Mouse (Mus musculus): Measurements from ENCODE around the gene Tspan17.

Gene Tspan17

DNA sequence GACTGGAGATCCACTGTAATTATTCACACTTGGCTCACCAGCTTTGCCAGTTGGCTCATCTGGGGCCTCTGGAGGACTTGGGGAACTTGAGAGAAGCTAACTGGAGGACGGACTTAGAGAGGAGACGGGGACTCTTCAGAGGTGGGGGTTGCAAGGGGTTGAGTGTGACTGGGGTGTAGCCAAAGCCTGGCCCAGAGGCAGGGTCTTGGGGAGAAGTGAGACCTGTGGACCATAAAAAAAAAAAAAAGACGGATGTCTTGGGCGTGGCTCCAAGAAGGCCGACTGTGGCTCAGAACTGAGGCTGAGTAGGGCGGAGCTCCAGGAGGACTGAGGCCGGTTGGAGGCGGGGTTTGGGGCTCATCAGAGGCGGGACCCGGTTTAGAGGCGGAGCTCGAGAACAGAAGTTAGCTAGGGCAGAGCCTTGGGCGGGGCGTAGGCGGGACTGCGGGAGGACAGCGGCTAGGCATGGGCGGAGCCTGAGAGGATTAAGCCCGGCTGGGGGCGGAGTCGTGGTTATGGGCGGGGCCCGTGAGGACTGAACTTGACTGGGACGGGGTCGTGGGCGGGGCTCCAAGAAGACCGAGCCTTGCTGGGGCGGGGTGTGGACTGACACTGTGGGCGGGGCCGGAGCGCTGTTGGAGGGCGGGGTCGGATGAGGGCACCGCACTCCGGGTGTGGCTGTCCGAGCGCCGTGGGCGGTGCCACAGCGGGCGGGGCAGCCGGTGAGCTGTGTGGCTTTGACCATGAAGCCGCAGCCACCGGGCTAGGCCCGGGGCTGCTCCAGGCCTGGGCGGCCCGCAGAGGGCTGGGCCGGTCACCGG is at the start of gene Tspan17:
Tspan17 (plus strand) TSS at position 638 of the 821 bp plus-strand sequence.
- peak; percentile 58 to 91 for DNase-seq (ENCODE audit: low spot score in 2 of 2)

GRCm38 (mm10) chr13:54746110-54746509 is 43.1 kb upstream of the Tspan17 start:
- no peak for DNase-seq (ENCODE audit: low spot score in 2 of 2)

GRCm38 (mm10) chr13:54746896-54747295 is 42.3 kb upstream of the Tspan17 start:
- DNase-seq (ENCODE audit: low spot score in 2 of 2): no peak

GRCm38 (mm10) chr13:54748190-54748589 is 41.0 kb upstream of the Tspan17 start:
- DNase-seq (ENCODE audit: low spot score in 2 of 2): no peak

- no peak for DNase-seq (ENCODE audit: low spot score in 2 of 2)
These were observed 40.5 kb upstream of the Tspan17 start for GRCm38 (mm10) chr13:54748721-54749060.

- no peak for DNase-seq (ENCODE audit: low spot score in 2 of 2)
These were observed 39.9 kb upstream of the Tspan17 start for GRCm38 (mm10) chr13:54749061-54749863.

DNA sequence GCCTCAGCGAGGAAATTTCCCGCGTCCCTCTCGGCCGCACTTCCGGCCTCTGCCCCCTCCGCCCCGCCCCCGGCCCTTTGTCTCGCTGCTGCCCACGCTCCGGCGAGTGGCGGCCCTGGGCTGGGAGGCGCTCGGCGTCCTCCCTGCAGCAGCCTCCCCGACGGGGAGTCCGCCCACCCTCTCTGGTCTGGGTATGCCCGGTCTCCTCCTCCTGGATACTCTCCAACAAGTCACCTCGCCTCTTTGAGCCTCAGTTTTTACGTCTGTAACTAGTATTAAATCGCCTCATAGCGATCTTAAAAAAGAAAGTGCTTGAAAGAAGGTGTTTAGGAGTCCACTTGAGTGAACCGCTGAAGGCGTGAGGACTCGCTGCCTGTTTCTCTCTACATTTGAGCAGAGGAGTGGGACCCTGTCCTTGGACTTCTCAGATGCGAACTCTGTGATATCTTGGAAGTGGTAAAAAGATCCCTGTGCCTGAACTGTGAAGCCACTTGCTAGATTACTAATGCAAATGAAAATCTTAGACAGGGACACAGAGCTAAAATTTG is 39.2 kb upstream of the Tspan17 start, which contains the start of gene Gprin1:
Gprin1 (minus strand) TSS at position 11 of the 548 bp plus-strand sequence.
- no peak for DNase-seq (ENCODE audit: low spot score in 2 of 2)

- DNase-seq (ENCODE audit: low spot score in 2 of 2): peak in 1 of 2 experiments; percentile 40
These were observed 38.5 kb upstream of the Tspan17 start for GRCm38 (mm10) chr13:54750699-54751098.

DNA sequence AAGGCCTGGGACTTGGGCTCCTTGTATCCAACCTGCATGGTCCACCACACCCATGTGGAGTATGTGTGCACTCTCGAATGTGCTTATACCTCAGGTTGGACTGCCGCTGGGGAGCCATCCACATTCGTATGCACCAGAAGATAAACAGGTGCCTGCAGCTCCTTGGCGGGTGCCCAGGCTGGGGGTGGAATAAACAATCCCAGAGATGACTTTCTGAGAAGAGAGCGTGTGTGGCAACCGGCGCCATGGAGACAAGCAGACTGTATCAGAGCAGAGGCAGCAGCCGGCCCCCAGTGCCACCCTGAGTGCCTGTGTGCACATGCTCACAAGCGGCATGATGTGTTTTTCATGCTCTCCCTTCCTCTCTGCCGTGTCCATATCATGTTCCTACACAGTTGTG is 36.5 kb upstream of the Tspan17 start:
- DNase-seq (ENCODE audit: low spot score in 2 of 2): no peak

DNA sequence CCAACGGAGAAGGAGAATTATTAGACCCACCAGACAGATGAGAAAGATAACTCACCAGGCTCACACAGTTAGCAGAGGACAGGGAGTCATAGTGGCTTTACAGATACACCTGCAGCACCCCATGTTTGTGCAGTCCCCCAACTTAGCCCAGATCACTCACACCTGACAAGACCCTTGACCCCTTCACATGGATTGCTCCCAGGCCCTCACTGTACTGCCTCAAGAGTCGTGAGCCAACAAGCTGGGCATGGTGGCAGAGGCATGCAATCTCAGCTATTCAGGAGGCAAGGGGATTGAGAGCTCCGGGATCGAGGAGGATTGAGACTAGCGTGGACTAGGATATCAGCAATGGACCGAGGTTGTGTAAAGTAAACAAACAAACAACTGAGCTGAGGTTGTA is 35.4 kb upstream of the Tspan17 start:
- DNase-seq (ENCODE audit: low spot score in 2 of 2): no peak

DNA sequence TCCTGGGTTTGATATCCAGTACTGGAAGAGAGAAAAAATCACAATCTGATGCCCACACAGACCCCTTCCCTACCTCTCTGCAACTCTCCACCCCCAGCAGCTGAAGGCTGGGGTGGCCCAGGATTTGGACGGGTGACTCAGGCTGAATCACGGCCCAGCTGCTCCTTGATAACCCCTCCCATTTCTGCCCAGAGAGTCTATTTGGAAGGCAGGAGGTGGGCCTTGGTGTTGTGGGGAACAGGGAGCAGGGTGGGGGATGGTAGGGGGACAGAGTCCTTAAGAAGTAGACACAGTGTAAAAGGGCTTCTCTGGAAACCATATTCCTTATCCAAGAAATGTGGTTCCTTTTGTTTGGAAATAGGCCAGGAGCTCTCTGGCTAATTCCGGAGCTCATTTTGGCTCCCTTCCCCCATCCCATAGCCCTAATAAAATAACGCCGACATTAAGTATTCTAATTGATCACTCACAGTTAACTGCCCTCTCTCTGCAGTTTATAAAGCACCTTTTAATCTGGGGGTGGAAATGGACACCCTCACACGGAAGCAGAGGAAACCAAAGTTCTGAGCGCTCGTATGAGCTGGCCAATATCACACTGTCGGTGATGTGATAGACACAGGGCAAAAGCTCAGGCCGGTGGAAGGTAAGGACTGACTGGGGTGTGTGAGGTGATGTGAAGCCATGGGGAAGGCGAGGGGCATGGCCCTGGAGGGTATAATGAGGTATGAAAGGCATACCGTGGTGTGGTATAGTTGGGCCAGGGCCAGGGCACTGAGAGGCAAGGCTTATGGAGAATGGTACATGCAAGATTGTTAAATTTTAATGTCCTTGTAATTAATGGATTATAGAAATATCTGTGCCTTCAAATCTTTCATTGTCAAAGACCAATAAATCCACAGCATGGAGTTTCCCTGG is 34.8 kb upstream of the Tspan17 start:
- DNase-seq (ENCODE audit: low spot score in 2 of 2): no peak

DNA sequence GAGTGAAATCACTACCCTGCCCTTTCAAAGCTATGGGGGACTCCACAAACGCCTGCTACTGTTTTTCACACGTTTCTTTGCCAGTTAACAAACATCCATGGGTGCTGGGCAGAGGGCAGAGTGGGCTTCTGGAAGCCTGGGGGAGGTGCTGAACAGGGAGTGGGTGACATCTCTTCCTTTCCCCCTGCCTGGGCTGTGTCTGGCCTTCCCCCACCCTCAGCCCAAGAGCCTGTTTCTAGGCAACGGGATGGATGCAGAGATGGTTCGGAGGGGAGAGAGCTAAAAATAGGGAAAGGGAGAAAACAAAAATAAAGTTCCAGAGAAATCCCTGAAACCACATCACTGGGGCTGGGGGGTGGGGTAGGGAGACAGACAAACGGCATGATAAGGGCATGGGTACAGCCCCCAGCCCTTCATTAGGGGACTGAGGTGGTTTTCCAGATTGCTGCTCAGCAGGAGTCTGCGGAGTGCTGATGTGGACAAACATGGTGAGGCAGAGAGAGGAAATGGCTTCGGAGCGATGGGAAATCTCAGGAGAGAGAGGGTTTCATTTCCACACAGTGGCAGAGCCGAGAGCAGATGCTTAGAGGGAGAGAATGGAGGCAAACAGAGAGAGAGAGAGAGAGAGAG is 33.9 kb upstream of the Tspan17 start:
- DNase-seq (ENCODE audit: low spot score in 2 of 2): no peak

DNA sequence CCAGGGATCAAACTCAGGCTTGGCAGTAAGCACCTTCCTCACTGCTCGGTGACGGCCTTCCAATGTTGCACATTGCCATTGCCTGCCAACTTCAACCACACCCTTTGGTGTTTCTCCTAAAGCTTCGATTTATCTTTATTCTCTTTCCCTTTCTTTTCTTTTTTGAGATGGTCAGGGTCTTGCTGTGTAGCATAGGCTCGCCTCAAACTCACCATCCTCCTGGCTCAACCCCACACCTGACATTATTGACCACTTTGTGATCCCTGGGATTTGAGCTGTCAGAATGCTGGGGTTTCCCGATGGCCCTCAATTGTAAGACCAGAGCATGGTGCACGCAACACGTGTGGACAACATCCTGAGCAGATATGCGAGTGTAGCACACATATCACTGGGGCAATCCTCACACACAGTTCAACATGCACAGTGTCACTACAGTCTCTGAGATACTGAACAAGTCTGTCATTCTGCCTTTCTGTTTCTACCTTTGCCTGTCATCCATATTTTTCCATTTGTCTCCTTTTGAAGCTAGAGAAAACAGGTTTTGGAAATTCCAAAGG is 32.9 kb upstream of the Tspan17 start:
- DNase-seq (ENCODE audit: low spot score in 2 of 2): no peak

GRCm38 (mm10) chr13:54757093-54757830 is 31.9 kb upstream of the Tspan17 start:
- DNase-seq (ENCODE audit: low spot score in 2 of 2): no peak

GRCm38 (mm10) chr13:54758045-54758755 is 31.0 kb upstream of the Tspan17 start:
- DNase-seq (ENCODE audit: low spot score in 2 of 2): peak in 1 of 2 experiments; percentile 66

- DNase-seq (ENCODE audit: low spot score in 2 of 2): no peak
These were observed 30.3 kb upstream of the Tspan17 start for GRCm38 (mm10) chr13:54758756-54759470.

- DNase-seq (ENCODE audit: low spot score in 2 of 2): no peak
These were observed 29.7 kb upstream of the Tspan17 start for GRCm38 (mm10) chr13:54759496-54759895.

- DNase-seq (ENCODE audit: low spot score in 2 of 2): no peak
These were observed 28.9 kb upstream of the Tspan17 start for GRCm38 (mm10) chr13:54760164-54760795.
